Mouse (Mus musculus) urinary bladder, adult 18-20 months (tissue): ENCODE results near the gene Dhrs3.

Source experiments
- DNase-seq, 2 experiments: peaks; one replicate each; pipeline ENCODE4 v3.0.0; 2022; ENCODE audit warnings: low spot score in 2 of 2, mixed read lengths in 2 of 2

The Dhrs3 gene

DNA sequence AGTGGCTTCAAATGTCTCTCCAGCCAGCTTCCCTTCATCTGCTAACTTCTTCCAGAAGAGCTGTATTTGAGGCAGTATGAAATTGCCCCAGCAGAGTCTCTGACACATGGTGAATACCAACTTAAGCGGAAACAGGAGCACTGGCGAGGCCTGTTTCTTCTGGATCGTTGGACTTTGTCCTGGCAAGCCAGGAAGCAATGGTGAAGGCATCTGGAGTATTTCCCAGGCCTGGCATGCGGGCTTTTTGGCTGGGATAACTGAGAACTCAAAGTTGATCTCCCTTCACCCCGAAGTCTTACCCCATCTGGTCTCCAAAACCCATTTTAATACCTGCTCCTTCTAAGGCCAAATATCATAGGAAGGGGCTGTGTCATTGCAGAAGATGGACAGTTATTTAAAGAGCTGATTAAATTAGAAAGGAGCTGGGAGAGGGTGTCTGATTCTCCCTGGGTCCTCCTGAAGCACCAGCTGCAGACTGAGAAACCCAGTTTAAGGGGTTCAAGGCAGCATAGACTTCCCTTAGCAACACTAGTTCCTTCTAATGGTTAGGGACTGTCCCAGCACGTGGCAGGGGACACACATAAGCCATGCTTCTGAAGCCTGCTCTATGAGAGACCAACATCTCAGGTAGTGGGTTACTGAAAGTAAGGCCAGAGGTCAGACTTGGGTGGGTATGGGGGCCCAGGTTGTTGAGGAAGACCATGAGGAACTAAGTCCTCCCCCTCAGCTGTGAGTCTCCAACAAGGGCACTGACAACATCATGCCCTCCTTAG lies 80.5 kb downstream of the Dhrs3 start:
- no peak for DNase-seq

DNA sequence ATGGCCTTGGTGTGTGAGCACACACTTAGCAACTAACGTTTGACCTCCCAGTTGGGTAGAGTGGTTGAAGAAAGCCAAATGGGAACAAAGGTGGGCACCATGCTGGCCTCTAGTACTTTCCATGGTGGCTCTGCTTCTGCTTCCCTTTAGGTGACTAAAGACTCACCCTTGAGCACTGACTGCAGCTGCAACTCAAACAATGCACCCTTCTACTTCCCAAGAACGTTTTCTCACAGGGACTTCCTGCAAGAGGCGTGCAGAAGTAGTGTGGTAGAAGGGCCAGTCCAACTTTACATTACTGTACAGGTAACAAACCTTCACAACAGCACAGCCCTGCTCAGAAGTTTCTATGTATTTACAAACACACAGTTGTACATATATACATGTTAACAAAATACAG lies 81.8 kb downstream of the Dhrs3 start:
- DNase-seq: no peak

DNA sequence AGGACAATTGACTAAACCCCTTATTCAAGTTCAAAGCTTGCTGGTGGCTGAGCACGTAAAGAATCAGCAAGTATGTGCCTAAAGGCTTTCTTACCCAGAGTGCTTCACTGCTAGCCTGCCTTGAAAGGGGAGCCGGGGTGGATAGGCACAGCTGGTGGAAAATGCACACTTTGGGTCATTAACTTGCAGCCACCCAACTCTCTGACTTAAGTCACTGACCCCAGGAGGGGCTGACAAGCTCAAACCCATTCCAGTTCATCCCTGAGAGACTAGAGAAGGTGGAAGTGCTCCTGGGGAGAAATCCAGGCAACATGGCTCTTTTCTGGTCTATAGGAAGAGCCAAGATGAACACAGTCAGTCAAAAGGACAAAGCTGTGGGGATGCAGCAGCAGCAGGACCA lies 82.9 kb downstream of the Dhrs3 start:
- no peak for DNase-seq

DNA sequence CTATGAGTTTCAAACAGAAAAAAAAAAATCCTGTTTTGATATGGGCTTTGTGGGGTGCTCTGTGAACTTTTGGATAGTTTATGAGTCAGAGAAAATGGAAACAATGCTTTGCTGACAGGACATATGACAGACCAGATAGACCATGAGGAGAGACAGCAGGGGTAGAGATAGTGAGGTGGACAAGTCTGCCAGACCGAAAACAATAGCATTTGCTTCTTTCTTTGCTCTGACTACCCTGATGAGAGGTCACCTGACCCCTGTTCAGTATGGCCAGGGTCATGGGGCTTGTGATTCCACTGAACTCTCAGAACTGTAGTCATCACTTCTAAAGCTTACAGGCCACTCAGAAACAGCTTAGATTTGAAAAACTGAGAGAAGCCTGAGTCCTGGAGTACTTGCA lies 84.4 kb downstream of the Dhrs3 start:
- DNase-seq: no peak
